Mouse (Mus musculus) embryonic facial prominence, embryonic 13.5 days (tissue): Measurements from ENCODE around the gene BC004004. TPM values are rescaled to one million over a fixed set of nuclear protein-coding genes. Genes with fewer than 3 reads are reported as not detected.
A peak's percentile ranks its signal among the peaks of the same experiment; 100 is the strongest.
"Not testable (repeated sequence)": the region's sequence is repeated elsewhere in the genome, so short reads cannot be mapped to it uniquely, and the experiment has no call there.

ENCODE experiments used
- ATAC-seq: fragments of 200-750 bp; cut with Nextera tagmentation; 2 replicates; pipeline ENCODE4 v1.8.0; 2017; ENCODE audit warnings: low read depth; ENCODE audit not compliant: insufficient number of reproducible peaks, insufficient read depth, low FRiP score, low TSS enrichment
- H3K27ac ChIP-seq: fragments of 300-500 bp; sonication (generic); 2 replicates; pipeline ENCODE4 v1.5.1; 2015; ENCODE audit warnings: moderate library complexity, mild to moderate bottlenecking, inconsistent platforms
- H3K27me3 ChIP-seq: fragments of 300-500 bp; sonication (generic); 2 replicates; pipeline ENCODE4 v1.6.1; 2015; ENCODE audit warnings: mild to moderate bottlenecking, inconsistent platforms
- H3K36me3 ChIP-seq: fragments of 300-500 bp; sonication (generic); 2 replicates; pipeline ENCODE4 v1.6.1; 2015; ENCODE audit warnings: mild to moderate bottlenecking, inconsistent platforms
- H3K4me1 ChIP-seq: fragments of 300-500 bp; sonication (generic); 2 replicates; pipeline ENCODE4 v1.6.1; 2015; ENCODE audit warnings: inconsistent platforms
- H3K4me2 ChIP-seq: fragments of 300-500 bp; sonication (generic); 2 replicates; pipeline ENCODE4 v1.6.1; 2015; ENCODE audit warnings: moderate library complexity, mild to moderate bottlenecking, inconsistent platforms
- H3K4me3 ChIP-seq: fragments of 300-500 bp; sonication (generic); 2 replicates; pipeline ENCODE4 v1.5.1; 2015; ENCODE audit warnings: mild to moderate bottlenecking, inconsistent platforms
- H3K9ac ChIP-seq: fragments of 300-500 bp; sonication (generic); 2 replicates; pipeline ENCODE4 v1.6.1; 2015; ENCODE audit warnings: mild to moderate bottlenecking, inconsistent platforms
- H3K9me3 ChIP-seq: fragments of 300-500 bp; sonication (generic); 2 replicates; pipeline ENCODE4 v1.6.1; 2016; ENCODE audit warnings: inconsistent platforms
- WGBS: fragments of 180-500 bp; shearing (Covaris S2); methylation state at CpG from one replicate; pipeline ENCODE4 v1.1.7; 2015; ENCODE audit warnings: mixed read lengths; 5-methylcytosine and 5-hydroxymethylcytosine counted together
- polyA plus RNA-seq: library from polyadenylated mRNA; unstranded; fragments of >200 nt; fragmentation: Nextera tagmentation; extraction: Ambion mirVana; gene quantifications from 2 replicates; pipeline ENCODE4 v1.2.1, GENCODE M21; 2015

Gene BC004004
- polyA plus RNA-seq, 1 experiment from 2014 or later, result 66.7 TPM

DNA sequence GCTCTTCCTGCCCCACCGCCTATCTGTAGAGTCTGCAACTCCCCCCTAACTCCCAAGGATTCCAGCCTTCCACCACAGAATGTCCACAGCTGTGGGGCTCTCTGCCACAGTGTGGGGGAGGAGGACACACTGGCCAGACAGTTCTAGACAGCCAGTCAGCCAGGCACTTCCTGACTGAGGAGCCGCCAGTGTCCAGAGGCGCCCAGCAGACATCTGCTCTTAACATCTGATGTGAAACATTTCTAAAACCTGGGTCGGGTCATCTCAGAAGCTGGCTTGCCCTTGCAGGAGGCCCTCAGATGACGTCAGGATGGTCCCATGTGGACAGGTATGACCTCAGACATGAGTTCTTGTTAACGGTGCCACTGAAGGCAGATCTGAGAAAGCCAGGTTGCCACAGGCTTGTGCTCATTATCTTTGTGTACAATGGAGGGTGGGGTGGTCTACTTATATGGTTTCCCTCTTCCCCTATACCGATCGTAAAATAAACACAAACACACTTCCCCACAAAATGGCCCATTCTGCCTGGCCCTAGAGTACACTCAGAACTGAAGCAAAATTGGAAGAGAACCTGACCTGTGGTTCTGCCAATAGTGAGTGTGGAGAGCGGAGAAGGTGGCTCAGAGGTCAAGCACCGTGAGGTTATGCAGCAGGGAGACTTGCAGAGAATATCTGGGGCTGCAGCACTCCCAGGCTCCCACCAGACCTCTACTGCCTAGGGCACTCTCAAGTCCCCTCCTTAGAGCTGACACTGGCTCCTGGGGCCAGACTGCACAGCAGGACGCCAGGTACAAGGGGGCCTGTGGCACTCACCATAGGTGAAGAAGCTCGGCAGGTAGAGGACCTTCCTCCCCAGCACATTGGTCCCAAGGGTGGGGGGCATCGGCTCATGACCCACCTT, 73.7 kb downstream of the BC004004 start:
- Histone ChIP-seq H3K9me3 (no peaks in the 10 kb centered on the region), H3K36me3 (peaks cover 67% of the 10 kb centered on the region), H3K27ac (peak overlapping the region; percentile 80), H3K9ac (0 out of 2 replicates have a peak overlapping the region, but pooled peaks have one; percentile 46), H3K27me3 (no peaks in the 10 kb centered on the region), H3K4me1 (peaks cover 51% of the 10 kb centered on the region), H3K4me3 (no peak overlapping the region), H3K4me2 (peak overlapping the region; percentile 22; the same call in 1 of the 2 replicates)
- 0 out of 2 replicates have a peak, but pooled peaks have one; percentile 28 for ATAC-seq
- WGBS, result 45% methylated on average over 13 of the region's 13 CpGs

DNA sequence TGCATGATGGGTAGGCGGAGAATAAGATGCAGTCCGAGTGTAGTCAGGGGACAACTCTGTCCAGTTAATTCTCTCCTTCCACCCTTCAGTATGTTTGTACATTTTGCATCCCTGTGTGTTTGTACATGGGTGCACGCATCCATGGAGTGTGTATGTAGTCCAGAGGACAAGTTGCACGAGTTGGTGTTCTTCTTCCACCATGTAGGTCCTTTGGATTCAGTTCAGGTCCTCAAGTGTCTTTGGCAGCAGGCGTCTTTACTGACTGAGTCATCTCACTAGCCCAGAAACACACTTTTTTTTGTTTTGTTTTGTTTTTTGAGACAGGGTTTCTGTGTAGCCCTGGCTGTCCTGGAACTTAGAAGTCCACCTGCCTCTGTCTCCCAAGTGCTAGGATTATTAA, 74.7 kb downstream of the BC004004 start:
- H3K9ac ChIP-seq, result no peak overlapping the region
- H3K36me3 ChIP-seq, result peaks cover 57% of the 10 kb centered on the region
- 91% methylated on average over 5 of the region's 5 CpGs for WGBS
- H3K9me3 ChIP-seq, result no peaks in the 10 kb centered on the region
- H3K4me3 ChIP-seq, result no peak overlapping the region
- H3K4me2 ChIP-seq, result no peak overlapping the region
- no peaks in the 10 kb centered on the region for H3K27me3 ChIP-seq
- no peak overlapping the region for H3K27ac ChIP-seq
- peaks cover 55% of the 10 kb centered on the region for H3K4me1 ChIP-seq
- ATAC-seq, result no peak

DNA sequence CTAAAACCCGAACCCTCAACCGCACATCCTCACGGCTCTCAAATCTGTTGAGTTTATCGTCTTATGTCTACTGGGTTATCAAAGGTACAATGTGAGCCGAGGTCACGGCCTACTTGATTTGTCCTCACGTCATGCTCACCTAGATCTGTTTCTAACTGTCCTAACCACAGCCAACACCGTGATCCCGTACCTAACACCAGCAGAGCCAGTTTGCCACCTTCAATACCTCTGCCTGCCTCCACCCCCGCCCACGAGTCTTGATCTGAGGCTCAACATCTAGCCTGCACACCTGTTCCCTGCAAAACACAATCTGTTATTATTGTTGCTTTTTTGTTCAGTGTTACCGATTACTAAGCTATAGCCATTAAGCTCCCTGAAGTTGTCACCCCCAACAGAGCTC, 76.7 kb downstream of the BC004004 start:
- Histone ChIP-seq H3K36me3 (peaks cover 37% of the 10 kb centered on the region), H3K27ac (0 out of 2 replicates have a peak overlapping the region, but pooled peaks have one; percentile 16), H3K9ac (0 out of 2 replicates have a peak overlapping the region, but pooled peaks have one; percentile 93), H3K4me2 (peak overlapping the region; percentile 73; the same call in 1 of the 2 replicates), H3K9me3 (no peaks in the 10 kb centered on the region), H3K27me3 (no peaks in the 10 kb centered on the region), H3K4me3 (no peak overlapping the region), H3K4me1 (peaks cover 52% of the 10 kb centered on the region)
- WGBS, result 91% methylated on average over 12 of the region's 12 CpGs
- no peak for ATAC-seq

DNA sequence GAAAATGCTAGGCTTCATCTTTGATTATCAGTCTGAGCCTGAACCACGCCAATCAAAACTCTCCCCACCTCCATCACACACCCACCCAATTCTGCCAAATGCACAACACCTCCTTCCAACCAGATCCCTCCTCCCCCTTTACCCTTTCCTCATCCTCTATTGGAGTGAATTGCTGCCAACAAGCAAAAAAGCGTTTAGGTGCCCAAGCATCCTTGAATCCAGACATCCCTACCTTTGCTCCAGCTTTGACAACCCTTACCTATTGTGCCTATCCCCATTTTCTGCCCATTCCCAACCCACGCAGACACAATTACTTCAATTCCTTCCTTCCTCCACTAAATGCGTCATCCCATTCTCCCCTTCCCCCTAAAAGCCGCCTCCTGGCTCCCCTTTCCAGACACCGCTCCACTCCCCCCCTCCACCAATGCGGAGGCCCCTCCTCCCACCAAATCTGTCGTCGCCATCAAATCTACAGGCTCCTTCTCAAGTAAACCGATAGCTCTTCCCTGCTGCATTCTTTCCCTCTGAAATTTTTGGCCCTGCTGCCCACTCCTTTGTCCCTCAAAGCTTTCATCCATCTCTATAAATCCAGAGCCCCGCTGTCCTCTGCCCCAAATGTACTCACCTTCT, 78.0 kb downstream of the BC004004 start:
- 3% methylated on average over 11 of the region's 11 CpGs for WGBS
- Histone ChIP-seq H3K36me3 (peaks cover 31% of the 10 kb centered on the region), H3K9ac (peak overlapping the region; percentile 93), H3K4me3 (peak overlapping the region; percentile 89), H3K4me1 (peaks cover 39% of the 10 kb centered on the region), H3K4me2 (peak overlapping the region; percentile 73), H3K27me3 (no peaks in the 10 kb centered on the region), H3K9me3 (no peaks in the 10 kb centered on the region), H3K27ac (peak overlapping the region; percentile 92)
- ATAC-seq, result no peak

DNA sequence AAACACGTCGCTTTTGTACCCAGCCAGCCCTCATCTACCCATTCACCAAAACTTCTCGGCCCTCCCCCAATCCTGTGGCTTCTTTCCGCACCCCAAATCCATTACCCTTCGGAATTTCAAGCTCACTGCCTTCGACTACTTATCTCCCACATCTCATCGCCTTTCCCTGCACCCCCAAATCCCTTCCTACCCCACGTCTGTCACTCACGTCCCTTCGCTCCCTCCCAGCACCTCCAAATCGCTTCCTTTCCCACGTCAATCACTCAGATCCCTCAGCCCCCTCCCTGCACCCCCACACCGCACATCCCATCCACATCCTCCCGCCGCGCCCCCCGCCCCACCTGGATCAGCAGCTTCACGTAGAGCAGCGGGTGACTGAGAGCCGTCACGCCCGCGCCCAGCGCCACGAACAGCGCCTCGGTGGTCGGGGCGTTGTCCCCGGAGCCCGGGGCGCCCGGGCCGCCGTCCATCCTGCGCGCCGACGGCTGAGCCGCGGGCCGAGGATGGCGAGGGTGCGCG, 78.6 kb downstream of the BC004004 start:
- H3K4me1 ChIP-seq, result peaks cover 33% of the 10 kb centered on the region
- H3K4me2 ChIP-seq, result peak overlapping the region; percentile 73
- no peaks in the 10 kb centered on the region for H3K27me3 ChIP-seq
- peak; percentile 8; the same call in 1 of the 2 replicates for ATAC-seq
- H3K27ac ChIP-seq, result peak overlapping the region; percentile 92
- H3K4me3 ChIP-seq, result peak overlapping the region; percentile 89
- under 1% methylated on average over 45 of the region's 45 CpGs for WGBS
- peaks cover 27% of the 10 kb centered on the region for H3K36me3 ChIP-seq
- H3K9me3 ChIP-seq, result no peaks in the 10 kb centered on the region
- H3K9ac ChIP-seq, result peak overlapping the region; percentile 93

DNA sequence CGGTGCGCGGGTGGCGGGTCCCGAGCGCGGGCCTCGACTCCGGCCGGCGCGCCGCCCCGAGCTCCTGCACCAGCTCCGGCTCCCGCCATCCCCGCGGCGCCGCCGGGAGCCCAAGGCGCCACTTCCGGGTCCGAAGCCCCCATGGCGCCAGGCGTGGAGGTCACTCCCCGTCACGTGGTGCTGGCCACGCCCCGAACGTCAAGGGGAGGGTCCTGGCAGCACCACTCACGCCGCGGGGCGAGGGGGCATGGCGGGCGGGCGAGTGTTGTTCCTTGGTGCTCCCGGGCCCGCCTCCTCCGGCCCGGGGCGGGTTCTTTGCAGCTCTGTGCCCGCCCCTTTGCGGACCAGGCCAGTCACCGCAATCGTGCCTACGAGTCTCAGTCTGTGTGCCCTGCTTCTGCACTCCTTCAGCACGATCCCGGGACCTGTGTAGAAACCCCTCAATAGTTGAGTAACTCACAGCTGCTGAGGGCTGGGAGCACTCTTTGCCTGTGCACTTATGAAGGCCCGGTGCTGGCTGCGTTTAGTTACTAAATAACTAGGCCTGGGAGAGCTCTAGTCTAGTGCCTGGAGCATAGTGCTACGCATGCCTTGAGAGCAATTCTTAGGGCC, 79.2 kb downstream of the BC004004 start, which contains the start of gene Mtch1:
Gene Mtch1 (minus strand): TSS at position 290 of the 612 bp plus-strand sequence.
- Histone ChIP-seq H3K9ac (peak within 1 kb of the TSS; percentile 93), H3K4me3 (peak within 1 kb of the TSS; percentile 89), H3K9me3 (no peaks in the 10 kb centered on the region), H3K27me3 (no peaks in the 10 kb centered on the region), H3K4me2 (peak within 1 kb of the TSS; percentile 73), H3K36me3 (peaks cover 22% of the 10 kb centered on the region), H3K27ac (peak within 1 kb of the TSS; percentile 92), H3K4me1 (peaks cover 27% of the 10 kb centered on the region)
- ATAC-seq, result peak; percentile 92
- WGBS, result 2% methylated on average over 47 of the region's 53 CpGs

DNA sequence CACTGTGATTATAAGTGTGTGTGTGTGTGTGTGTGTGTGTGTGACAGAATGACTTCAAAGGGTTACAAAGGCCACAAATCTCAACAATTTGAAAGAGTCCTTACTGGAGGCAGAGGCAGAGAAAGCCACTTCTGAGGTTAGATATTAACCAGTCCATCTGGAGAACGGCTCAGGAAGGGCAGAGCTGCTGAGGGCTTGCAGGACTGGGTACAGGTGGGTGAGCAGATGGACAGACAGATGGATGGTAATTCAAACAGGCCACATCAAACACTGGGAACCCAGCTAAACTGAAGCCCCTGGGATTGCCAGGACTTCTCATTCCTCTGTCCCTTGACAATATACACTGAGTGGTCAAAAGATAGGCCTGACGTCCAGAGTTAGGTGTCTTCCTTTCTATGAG, 80.4 kb downstream of the BC004004 start:
- H3K4me2 ChIP-seq, result no peak overlapping the region
- ATAC-seq, result no peak
- H3K27me3 ChIP-seq, result no peaks in the 10 kb centered on the region
- H3K4me1 ChIP-seq, result peaks cover 25% of the 10 kb centered on the region
- no peak overlapping the region for H3K9ac ChIP-seq
- H3K9me3 ChIP-seq, result no peaks in the 10 kb centered on the region
- WGBS, result 79% methylated on average over 2 of the region's 2 CpGs
- no peak overlapping the region for H3K27ac ChIP-seq
- H3K36me3 ChIP-seq, result peaks cover 10% of the 10 kb centered on the region
- H3K4me3 ChIP-seq, result no peak overlapping the region

DNA sequence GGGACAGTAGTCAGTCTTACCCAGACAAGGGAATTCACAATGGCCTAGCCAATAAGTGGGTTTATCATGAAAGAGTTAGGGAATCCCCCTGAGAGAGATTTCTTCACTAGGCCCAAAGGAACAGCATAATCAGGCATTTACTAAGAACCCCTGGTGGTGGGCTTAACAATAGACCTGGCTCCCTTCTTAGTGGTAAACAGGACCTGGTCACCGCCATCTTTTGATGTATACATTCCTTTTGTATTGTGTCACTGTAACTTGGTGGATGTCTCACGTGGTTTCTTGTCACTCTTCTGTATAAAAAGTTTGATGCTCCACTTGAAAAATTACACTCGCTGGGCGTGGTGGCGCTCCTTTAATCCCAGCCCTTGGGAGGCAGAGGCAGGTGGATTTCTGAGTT, 82.5 kb downstream of the BC004004 start:
- H3K4me2 ChIP-seq, H3K27me3 ChIP-seq, H3K36me3 ChIP-seq, H3K9me3 ChIP-seq, H3K4me3 ChIP-seq, ATAC-seq, H3K27ac ChIP-seq, H3K9ac ChIP-seq: not testable (repeated sequence)
- WGBS, result 71% methylated on average over 5 of the region's 5 CpGs
- H3K4me1 ChIP-seq, result peaks cover 26% of the 10 kb centered on the region

DNA sequence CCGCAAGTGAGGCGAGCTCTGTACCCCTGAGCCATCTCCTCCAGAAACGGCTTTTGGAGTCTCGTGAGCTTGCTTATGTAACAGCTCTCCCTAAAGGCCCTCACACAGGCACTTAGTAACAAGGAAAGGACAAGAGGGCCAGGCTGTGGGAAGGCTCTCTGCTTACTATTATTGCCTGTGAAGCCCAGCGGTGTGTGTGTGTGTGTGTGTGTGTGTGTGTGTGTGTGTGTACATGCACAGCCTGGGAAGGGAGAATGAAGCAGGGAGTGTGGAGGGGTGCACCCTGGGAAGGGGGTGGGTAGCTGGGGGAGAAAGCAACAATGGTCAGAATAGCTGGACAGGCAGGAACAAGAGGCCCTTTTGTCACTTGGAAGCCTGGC, 86.9 kb downstream of the BC004004 start:
- WGBS, result 52% methylated on average over 5 of the region's 5 CpGs
- H3K9ac ChIP-seq, result peak overlapping the region; percentile 59
- no peak for ATAC-seq

DNA sequence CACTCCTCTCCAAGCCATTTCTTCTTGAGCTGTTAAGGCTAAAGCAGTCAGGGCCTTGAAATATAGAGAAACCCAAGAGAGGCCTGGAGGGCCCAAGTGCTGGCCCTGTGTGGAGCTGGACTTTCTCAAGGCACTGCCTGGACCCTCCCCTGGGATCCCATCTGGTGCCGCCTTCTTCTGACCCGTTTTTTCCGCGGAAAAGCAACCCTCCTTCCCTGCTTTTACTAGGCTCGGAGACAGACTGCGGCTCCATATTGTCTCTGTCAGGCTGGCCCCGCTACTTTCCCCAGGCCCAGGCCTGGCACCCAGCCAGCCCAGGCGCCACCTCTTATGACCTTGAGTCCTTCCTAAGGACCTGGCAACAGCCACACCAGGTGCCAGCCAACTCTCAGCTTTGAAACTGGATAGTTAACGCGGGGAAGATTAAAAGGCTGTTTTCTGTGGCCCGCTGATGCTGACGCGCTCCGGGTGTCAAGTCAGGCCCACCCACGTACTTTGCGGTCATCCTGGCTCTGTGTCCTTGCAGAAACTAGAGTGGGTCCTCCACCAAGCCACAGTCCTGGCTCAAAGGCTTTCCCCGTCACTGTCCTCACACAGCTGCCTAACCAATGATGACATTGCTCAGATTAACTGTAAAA, 87.4 kb downstream of the BC004004 start:
- Histone ChIP-seq H3K27me3 (no peaks in the 10 kb centered on the region), H3K4me2 (peak overlapping the region; percentile 62), H3K9ac (peak overlapping the region; percentile 59), H3K4me3 (peak overlapping the region; percentile 33), H3K36me3 (no peaks in the 10 kb centered on the region), H3K9me3 (no peaks in the 10 kb centered on the region), H3K27ac (peak overlapping the region; percentile 78), H3K4me1 (peaks cover 23% of the 10 kb centered on the region)
- WGBS, result 28% methylated on average over 17 of the region's 17 CpGs
- ATAC-seq, result peak; percentile 38; the same call in 1 of the 2 replicates

More for the DNA sequence above, 86.9 kb downstream of the BC004004 start:
- Histone ChIP-seq H3K4me3 (no peak overlapping the region), H3K27ac (peak overlapping the region; percentile 78), H3K4me1 (peaks cover 23% of the 10 kb centered on the region), H3K9me3 (no peaks in the 10 kb centered on the region), H3K4me2 (peak overlapping the region; percentile 62; the same call in 1 of the 2 replicates), H3K27me3 (no peaks in the 10 kb centered on the region), H3K36me3 (no peaks in the 10 kb centered on the region)

DNA sequence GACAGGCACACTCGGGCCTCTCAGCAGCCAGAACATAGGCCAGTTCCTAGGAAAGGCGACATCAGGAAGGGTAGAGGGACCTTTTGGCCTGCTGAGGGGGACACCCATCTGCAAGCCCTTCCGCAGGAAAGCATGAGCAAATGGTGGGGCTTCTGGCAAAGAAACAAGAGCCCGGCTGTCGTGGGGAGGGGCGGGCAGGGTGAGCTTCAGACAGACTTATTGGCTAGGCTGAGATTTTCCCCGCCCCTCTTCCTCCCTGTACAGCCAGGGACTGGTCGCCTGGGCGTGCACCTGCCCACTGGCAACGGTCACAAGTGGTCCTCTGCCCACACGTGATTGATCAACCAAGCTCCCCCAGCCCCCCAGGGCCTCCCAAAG, 87.9 kb downstream of the BC004004 start:
- Histone ChIP-seq H3K9ac (peak overlapping the region; percentile 59), H3K9me3 (no peaks in the 10 kb centered on the region), H3K27ac (peak overlapping the region; percentile 78), H3K4me2 (peak overlapping the region; percentile 62), H3K36me3 (no peaks in the 10 kb centered on the region), H3K4me3 (peak overlapping the region; percentile 33), H3K27me3 (no peaks in the 10 kb centered on the region), H3K4me1 (peaks cover 23% of the 10 kb centered on the region)
- peak; percentile 70; the same call in 1 of the 2 replicates for ATAC-seq
- 3% methylated on average over 11 of the region's 11 CpGs for WGBS
